8 mouse cellular contexts compared by ENCODE assay signal in the genomic region with DNA sequence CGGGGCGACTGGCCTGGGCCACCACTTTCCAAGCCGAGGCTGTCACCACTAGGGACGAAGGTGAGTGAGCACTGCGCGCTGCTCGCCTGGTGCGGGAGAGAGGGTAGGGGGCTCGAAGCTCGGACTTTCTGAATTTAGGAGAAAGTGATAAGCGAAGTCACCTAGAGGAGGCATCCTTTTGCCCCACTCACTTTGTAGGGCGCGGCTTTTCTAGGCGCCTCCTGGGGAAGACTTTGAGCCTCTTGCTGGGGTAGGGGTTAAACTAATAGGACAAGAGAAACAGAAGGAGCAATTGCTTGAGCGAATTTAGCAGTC. TPM values are rescaled to one million over a fixed set of nuclear protein-coding genes. Genes with fewer than 3 reads are reported as not detected.
A peak's percentile ranks its signal among the peaks of the same experiment; 100 is the strongest.
DNase-seq lines count a peak whose midpoint lies in the region; ATAC-seq and TF ChIP-seq lines count a peak whose summit lies in the region.

No protein-coding gene starts in this region.

- H3K9ac ChIP-seq in kidney, embryonic 15.5 days: peak overlapping the region; percentile 42; the same call in 1 of the 2 replicates
- peak overlapping the region; percentile 85 for H3K9ac ChIP-seq in neural tube, embryonic 13.5 days

- peaks cover 17% of the 10 kb centered on the region for H3K4me1 ChIP-seq in kidney, embryonic 15.5 days
- H3K4me1 ChIP-seq in embryonic fibroblast, embryonic 13.5 days (ENCODE audit: control insufficient read depth, insufficient read depth, low read length): no peaks in the 10 kb centered on the region
- H3K4me1 ChIP-seq in limb, embryonic 10.5 days: peaks cover 19% of the 10 kb centered on the region
- peaks cover 20% of the 10 kb centered on the region for H3K4me1 ChIP-seq in neural tube, embryonic 13.5 days (replicated peaks)

- H3K27ac ChIP-seq in kidney, embryonic 15.5 days: no peak overlapping the region
- H3K27ac ChIP-seq in embryonic fibroblast, embryonic 13.5 days (ENCODE audit: insufficient read depth, low read length): no peak overlapping the region
- H3K27ac ChIP-seq in limb, embryonic 10.5 days: no peak overlapping the region
- peak overlapping the region; percentile 84 for H3K27ac ChIP-seq in neural tube, embryonic 13.5 days (replicated peaks)

- no peak; the same call in 1 of the 2 replicates for ATAC-seq in kidney, embryonic 15.5 days (replicated peaks; ENCODE audit: low FRiP score)
- ATAC-seq in neural tube, embryonic 13.5 days (ENCODE audit: low read depth): no peak

- no peak for TF ChIP-seq POLR2A in embryonic fibroblast, embryonic 13.5 days (IDR thresholded peaks at IDR 0.05; ENCODE audit: low read depth, low read length)

- WGBS in kidney, embryonic 15.5 days: under 1% methylated on average over 15 of the region's 15 CpGs
- under 1% methylated on average over 15 of the region's 15 CpGs for WGBS in limb, embryonic 10.5 days
- 0% methylated on average over 15 of the region's 15 CpGs for WGBS in neural tube, embryonic 13.5 days

- no peak for DNase-seq in kidney, postnatal 10 days
- DNase-seq in limb, embryonic 10.5 days (ENCODE audit: low spot score): no peak
- no peak for DNase-seq in frontal cortex, postnatal 25 days (ENCODE audit: low spot score in 2 of 2)
- no peak for DNase-seq in spleen, postnatal 36 days (ENCODE audit: low spot score in 2 of 2)
- DNase-seq in ovary, adult 18-20 months (ENCODE audit: low spot score): no peak

- H3K36me3 ChIP-seq in kidney, embryonic 15.5 days: no peaks in the 10 kb centered on the region
- H3K36me3 ChIP-seq in limb, embryonic 10.5 days: no peaks in the 10 kb centered on the region
- no peaks in the 10 kb centered on the region for H3K36me3 ChIP-seq in neural tube, embryonic 13.5 days

- peak overlapping the region; percentile 99 for H3K4me2 ChIP-seq in kidney, embryonic 15.5 days
- H3K4me2 ChIP-seq in neural tube, embryonic 13.5 days: peak overlapping the region; percentile 95

- TF ChIP-seq CTCF in embryonic fibroblast, embryonic 13.5 days (IDR thresholded peaks at IDR 0.05; ENCODE audit: borderline replicate concordance, insufficient read depth, low read length): no peak

- no peaks in the 10 kb centered on the region for H3K9me3 ChIP-seq in kidney, embryonic 15.5 days (replicated peaks)
- no peaks in the 10 kb centered on the region for H3K9me3 ChIP-seq in limb, embryonic 10.5 days (replicated peaks)
- no peaks in the 10 kb centered on the region for H3K9me3 ChIP-seq in neural tube, embryonic 13.5 days

- peak overlapping the region; percentile 56 for H3K4me3 ChIP-seq in kidney, embryonic 15.5 days (replicated peaks)
- H3K4me3 ChIP-seq in embryonic fibroblast, embryonic 13.5 days (ENCODE audit: insufficient read depth, low read length): peak overlapping the region; percentile 53
- H3K4me3 ChIP-seq in limb, embryonic 10.5 days: peak overlapping the region; percentile 68
- H3K4me3 ChIP-seq in neural tube, embryonic 13.5 days: peak overlapping the region; percentile 79

- peaks cover 52% of the 10 kb centered on the region for H3K27me3 ChIP-seq in kidney, embryonic 15.5 days
- H3K27me3 ChIP-seq in limb, embryonic 10.5 days (ENCODE audit: low read depth, poor library complexity, severe bottlenecking): peaks cover 64% of the 10 kb centered on the region
- H3K27me3 ChIP-seq in neural tube, embryonic 13.5 days: peaks cover 12% of the 10 kb centered on the region; the same call in 1 of the 2 replicates

RNA-seq across cellular contexts. Expression of a gene that starts 0.9 kb away (rescaled TPM):
- 0.35 and 0.38 TPM in 2 replicates for polyA plus RNA-seq in kidney, embryonic 15.5 days (2015; fragmentation: Nextera tagmentation; extraction: Ambion mirVana)
- 0.33 and 0.63 TPM in 2 replicates for polyA plus RNA-seq in embryonic fibroblast, embryonic 13.5 days (2011; ENCODE audit: insufficient read length, low read depth, missing spikeins)
- 0.11 and 0.20 TPM in 2 replicates for polyA plus RNA-seq in limb, embryonic 10.5 days (2016; fragmentation: Nextera tagmentation; extraction: Ambion mirVana)
- 26.1 and 26.4 TPM in 2 replicates for polyA plus RNA-seq in neural tube, embryonic 13.5 days (2015; fragmentation: Nextera tagmentation; extraction: Ambion mirVana)

Comparison
In these comparisons a context has a peak if more than half of its experiments do, and no peak if none do; other contexts are left out.
1. RNA of a gene that starts 0.9 kb away (polyA plus RNA-seq): 26.1 to 26.4 TPM in neural tube, embryonic 13.5 days; 0.33 to 0.63 TPM in embryonic fibroblast, embryonic 13.5 days, 0.35 to 0.38 TPM in kidney, embryonic 15.5 days and 0.11 to 0.20 TPM in limb, embryonic 10.5 days; every median in the first group is over 10 times any median in the second.
2. Peak in every context shown above with its lines, with median percentiles within 50 percentile points of each other: H3K4me3 ChIP-seq.